22 mouse cellular contexts compared by ENCODE assay signal in genomic region chr10:3692791-3693190, GRCm38 (mm10).
"Had no signal": no experiment of that assay in that cellular context is flagged by ENCODE, and none has a peak within 500 bp of the region (broad histone marks: within the 10 kb centered on the region; RNA-seq: fewer than 3 reads in every experiment).

No protein-coding gene starts in this region.

- H3K9ac ChIP-seq: kidney, embryonic 15.5 days; limb, embryonic 12.5 days; limb, embryonic 15.5 days; liver, embryonic 14.5 days; liver, postnatal 0 days; lung, embryonic 14.5 days; midbrain, embryonic 12.5 days; midbrain, embryonic 15.5 days; neural tube, embryonic 12.5 days; neural tube, embryonic 15.5 days; stomach, embryonic 15.5 days had no signal

- ATAC-seq: liver, postnatal 0 days; midbrain, embryonic 15.5 days had no signal

- H3K4me2 ChIP-seq: kidney, embryonic 15.5 days; limb, embryonic 12.5 days; limb, embryonic 15.5 days; liver, embryonic 11.5 days; lung, embryonic 14.5 days; midbrain, embryonic 12.5 days; midbrain, embryonic 15.5 days; neural tube, embryonic 12.5 days; neural tube, embryonic 15.5 days; stomach, embryonic 15.5 days had no signal

- H3K27ac ChIP-seq: kidney, embryonic 15.5 days; limb, embryonic 12.5 days; liver, embryonic 14.5 days; midbrain, embryonic 12.5 days; midbrain, embryonic 15.5 days; neural tube, embryonic 12.5 days; neural tube, embryonic 15.5 days; stomach, embryonic 15.5 days had no signal

- H3K27me3 ChIP-seq: kidney, embryonic 15.5 days; limb, embryonic 12.5 days; limb, embryonic 15.5 days; midbrain, embryonic 12.5 days; midbrain, embryonic 15.5 days; neural tube, embryonic 12.5 days; neural tube, embryonic 15.5 days; stomach, embryonic 15.5 days had no signal

- H3K36me3 ChIP-seq: kidney, embryonic 15.5 days; limb, embryonic 12.5 days; limb, embryonic 15.5 days; midbrain, embryonic 12.5 days; midbrain, embryonic 15.5 days; neural tube, embryonic 12.5 days; neural tube, embryonic 15.5 days; stomach, embryonic 15.5 days had no signal

- DNase-seq: kidney, adult 8-10 months; kidney, postnatal 14 days; kidney, postnatal 4 days; left cerebral cortex, postnatal 4 days; liver, postnatal 0 days; lung, embryonic 14.5 days; lung, postnatal 14 days; lung, postnatal 4 days; right cerebral cortex, adult 18-20 months; right cerebral cortex, postnatal 14 days; right cerebral cortex, postnatal 4 days; thymus, postnatal 25 days had no signal

- H3K9me3 ChIP-seq: kidney, embryonic 15.5 days; limb, embryonic 12.5 days; limb, embryonic 15.5 days; midbrain, embryonic 12.5 days; midbrain, embryonic 15.5 days; neural tube, embryonic 12.5 days; neural tube, embryonic 15.5 days; stomach, embryonic 15.5 days had no signal

- H3K4me3 ChIP-seq: kidney, embryonic 15.5 days; limb, embryonic 12.5 days; limb, embryonic 15.5 days; midbrain, embryonic 12.5 days; midbrain, embryonic 15.5 days; neural tube, embryonic 12.5 days; neural tube, embryonic 15.5 days; stomach, embryonic 15.5 days had no signal

- H3K4me1 ChIP-seq: midbrain, embryonic 12.5 days; neural tube, embryonic 12.5 days; neural tube, embryonic 15.5 days; stomach, embryonic 15.5 days had no signal
